Mouse (Mus musculus) liver, adult 2 months (tissue): ENCODE results near the gene Ctla2b. TPM values are rescaled to one million over a fixed set of nuclear protein-coding genes. Genes with fewer than 3 reads are reported as not detected.
"Not testable (repeated sequence)": the region's sequence is repeated elsewhere in the genome, so short reads cannot be mapped to it uniquely, and the experiment has no call there.

ENCODE experiments used
- DNase-seq: peaks from one replicate; pipeline ENCODE4 v3.0.0-alpha.2; 2011; ENCODE audit warnings: low read depth, low spot score; ENCODE audit errors: extremely low read depth
- H3K27ac ChIP-seq: fragments of 200-500 bp; replicated peaks from 2 replicates; pipeline ENCODE4 v1.5.1; 2012; ENCODE audit warnings: low read depth, mild to moderate bottlenecking, control low read depth, inconsistent platforms, low read length; ENCODE audit not compliant: insufficient read depth
- H3K27me3 ChIP-seq: fragments of 200-500 bp; 2 replicates; pipeline ENCODE4 v1.6.1; 2012; ENCODE audit warnings: mild to moderate bottlenecking, moderate library complexity, low read length, inconsistent platforms; ENCODE audit not compliant: control insufficient read depth, insufficient read depth
- H3K36me3 ChIP-seq: fragments of 200-500 bp; 2 replicates; pipeline ENCODE4 v1.6.1; 2012; ENCODE audit warnings: low read length, inconsistent platforms; ENCODE audit not compliant: control insufficient read depth, insufficient read depth
- H3K4me1 ChIP-seq: fragments of 200-500 bp; 2 replicates; pipeline ENCODE4 v1.6.1; 2011; ENCODE audit warnings: low read length; ENCODE audit not compliant: control insufficient read depth, insufficient read depth
- H3K4me3 ChIP-seq: fragments of 200-500 bp; 2 replicates; pipeline ENCODE4 v1.5.1; 2011; ENCODE audit warnings: low read depth, mild to moderate bottlenecking, control low read depth, low read length, moderate library complexity; ENCODE audit not compliant: insufficient read depth
- H3K79me2 ChIP-seq: fragments of 200-500 bp; 2 replicates; pipeline ENCODE4 v1.6.1; 2012; ENCODE audit warnings: inconsistent platforms, mild to moderate bottlenecking, low read length, moderate library complexity; ENCODE audit not compliant: control insufficient read depth, insufficient read depth
- H3K9ac ChIP-seq: fragments of 200-500 bp; 2 replicates; pipeline ENCODE4 v1.6.1; 2012; ENCODE audit warnings: low read depth, mild to moderate bottlenecking, control low read depth, inconsistent platforms, low read length
- CTCF ChIP-seq: fragments of 200-500 bp; IDR thresholded peaks from 2 replicates; pipeline ENCODE4 v1.5.1; 2011; ENCODE audit warnings: low read depth, low read length, control low read depth
- POLR2A ChIP-seq: fragments of 200-500 bp; IDR thresholded peaks from 2 replicates; pipeline ENCODE4 v1.6.1; 2011; ENCODE audit warnings: low read length, control low read depth; ENCODE audit not compliant: insufficient read depth; ENCODE audit errors: extremely low read depth
- WGBS: fragments of 180-500 bp; shearing (Covaris S2); methylation state at CpG from one replicate; pipeline ENCODE4 v1.1.7; 2018; 5-methylcytosine and 5-hydroxymethylcytosine counted together
- polyA plus RNA-seq: library from polyadenylated mRNA; depleted of rRNA; stranded (reverse); fragments of >200 nt; gene quantifications from 2 replicates; pipeline ENCODE4 v1.2.3, GENCODE M21; 2012; rRNA removed
- total RNA-seq: library from RNA; depleted of rRNA; stranded (reverse); fragments of >200 nt; gene quantifications from 2 replicates; pipeline ENCODE4 v1.2.3, GENCODE M21; 2014; rRNA removed

Ctla2b gene
- total RNA-seq (6.4 and 11.4 TPM in 2 replicates), polyA plus RNA-seq (0.72 and 2.2 TPM in 2 replicates)

DNA sequence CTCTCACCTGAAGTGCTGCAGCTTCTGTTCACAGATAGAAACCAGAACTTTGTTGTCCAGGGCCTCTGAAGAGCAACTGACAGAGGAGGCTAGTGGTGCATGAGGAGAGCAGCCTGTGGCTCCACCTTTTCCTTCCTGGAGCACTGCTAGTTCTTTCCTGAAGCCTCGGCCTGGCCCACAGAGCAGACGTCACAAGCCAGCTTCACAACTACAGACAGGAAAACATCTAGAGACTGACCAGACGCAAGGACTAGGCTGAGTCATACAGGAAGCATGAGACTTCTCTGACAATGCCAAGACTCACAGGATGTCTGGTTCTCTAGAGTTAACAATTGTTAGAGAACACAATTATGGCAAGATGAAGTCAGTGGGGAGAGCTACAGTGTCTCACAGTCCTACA, at the start of gene Ctla2b:
Ctla2b (minus strand) TSS at position 120 of the 400 bp plus-strand sequence.
- Histone ChIP-seq H3K36me3 (no peaks in the 10 kb centered on the region), H3K4me1 (no peaks in the 10 kb centered on the region), H3K79me2 (no peaks in the 10 kb centered on the region), H3K4me3 (peak within 1 kb of the TSS; percentile 45), H3K27ac (0 out of 2 replicates have a peak within 1 kb of the TSS, but pooled peaks have one; percentile 26), H3K27me3 (no peaks in the 10 kb centered on the region), H3K9ac (0 out of 2 replicates have a peak within 1 kb of the TSS, but pooled peaks have one; percentile 17)
- 45% methylated on average over 3 of the region's 3 CpGs for WGBS
- no peak for TF ChIP-seq POLR2A
- peak; percentile 59 for DNase-seq

DNA sequence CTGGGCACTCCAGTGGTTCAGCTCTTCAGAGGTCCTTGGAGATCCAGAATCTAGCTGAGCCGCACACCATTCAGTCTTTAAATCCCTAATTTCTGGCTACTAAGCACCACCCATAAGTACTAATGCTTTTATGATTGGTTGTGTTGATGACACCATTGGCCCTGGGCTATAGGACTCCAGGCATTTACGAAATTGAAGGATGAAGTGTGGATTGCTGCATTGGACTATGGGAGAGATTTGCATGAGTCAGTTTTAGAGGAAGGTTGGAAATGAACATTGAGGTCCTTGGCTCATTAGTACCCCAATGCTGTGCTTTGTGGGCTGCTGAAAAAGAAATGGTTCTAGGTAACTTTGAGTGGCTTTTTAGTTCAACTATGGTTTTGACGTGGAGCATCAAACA, 44.6 kb upstream of the Ctla2b start, which contains the start of gene Tpbpa:
Tpbpa (minus strand) TSS at position 101 of the 400 bp plus-strand sequence.
- H3K79me2 ChIP-seq, H3K27ac ChIP-seq, H3K9ac ChIP-seq, H3K4me3 ChIP-seq, DNase-seq, H3K4me1 ChIP-seq, H3K27me3 ChIP-seq, H3K36me3 ChIP-seq: not testable (repeated sequence)
- 72% methylated on average over 3 of the region's 3 CpGs for WGBS

DNA sequence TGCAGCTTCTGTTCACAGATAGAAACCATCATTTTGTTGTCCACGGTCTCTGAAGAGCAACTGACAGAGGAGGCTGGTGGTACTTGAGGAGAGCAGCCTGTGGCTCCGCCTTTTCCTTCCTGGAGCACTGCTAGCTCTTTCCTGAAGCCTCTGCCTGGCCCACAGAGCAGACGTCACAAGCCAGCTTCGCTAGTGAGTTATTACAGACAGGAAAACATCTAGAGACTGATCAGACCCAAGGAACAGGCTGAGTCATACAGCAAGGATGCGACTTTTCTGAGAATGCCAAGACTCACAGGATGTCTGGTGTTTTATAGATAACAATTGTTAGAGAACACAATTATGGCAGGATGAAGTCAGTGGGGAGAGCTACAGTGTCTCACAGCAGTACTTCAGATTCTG, 39.3 kb upstream of the Ctla2b start, which contains the start of the genes Gm49391 and Ctla2a:
Gm49391 (minus strand) TSS at position 72 of the 402 bp plus-strand sequence.
Ctla2a (minus strand) TSS at position 126 of the 402 bp plus-strand sequence.
- 42% methylated on average over 5 of the region's 5 CpGs for WGBS
- peak; percentile 26 for DNase-seq

DNA sequence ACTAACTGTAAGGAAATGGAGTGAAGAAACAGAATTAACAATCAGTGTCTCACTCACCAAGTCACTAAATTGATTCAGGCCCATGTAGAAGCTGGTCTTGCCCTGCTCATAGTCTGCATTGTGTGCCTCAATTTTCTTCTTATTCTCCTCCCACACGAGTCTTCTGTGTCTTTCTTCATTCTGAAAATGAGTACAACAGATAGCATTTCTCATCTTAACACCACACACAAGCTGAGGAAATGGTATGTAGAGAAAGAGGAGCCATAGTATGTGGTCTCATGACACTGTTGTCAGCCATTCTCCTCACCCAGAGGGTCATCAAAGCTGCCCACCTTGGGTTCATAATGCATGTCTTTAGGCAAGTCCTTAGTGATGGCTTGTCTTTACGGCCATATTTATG, 38.2 kb upstream of the Ctla2b start, which contains the start of gene Gm49393:
Gm49393 (minus strand) TSS at position 101 of the 400 bp plus-strand sequence.
- not testable (repeated sequence) for H3K27me3 ChIP-seq, H3K36me3 ChIP-seq, H3K27ac ChIP-seq, H3K79me2 ChIP-seq, H3K4me1 ChIP-seq, H3K9ac ChIP-seq, DNase-seq, H3K4me3 ChIP-seq
- 61% methylated on average over 2 of the region's 2 CpGs for WGBS

More for the DNA sequence above, 39.3 kb upstream of the Ctla2b start, which contains the start of the genes Gm49391 and Ctla2a:
- no peaks in the 10 kb centered on the region for H3K27me3 ChIP-seq
- H3K4me3 ChIP-seq: no peak within 1 kb of the TSS
- no peak within 1 kb of the TSS for H3K9ac ChIP-seq
- no peak within 1 kb of the TSS for H3K27ac ChIP-seq
- H3K36me3 ChIP-seq: no peaks in the 10 kb centered on the region
- peaks cover 2% of the 10 kb centered on the region; the same call in 1 of the 2 replicates for H3K4me1 ChIP-seq
- H3K79me2 ChIP-seq: no peaks in the 10 kb centered on the region
- TF ChIP-seq CTCF: no peak
- TF ChIP-seq POLR2A: no peak

DNA sequence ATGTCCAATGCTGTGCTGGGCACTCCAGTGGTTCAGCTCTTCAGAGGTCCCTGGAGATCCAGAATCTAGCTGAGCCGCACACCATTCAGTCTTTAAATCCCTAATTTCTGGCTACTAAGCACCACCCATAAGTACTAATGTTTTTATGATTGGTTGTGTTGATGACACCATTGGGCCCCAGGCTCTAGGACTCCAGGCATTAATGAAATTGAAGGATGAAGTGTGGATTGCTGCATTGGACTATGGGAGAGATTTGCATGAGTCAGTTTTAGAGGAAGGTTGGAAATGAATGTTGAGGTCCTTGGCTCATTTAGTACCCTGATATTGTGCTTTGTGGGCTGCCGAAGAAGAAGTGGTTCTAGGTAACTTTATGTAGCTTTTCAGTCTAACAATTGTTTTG, 7.5 kb upstream of the Ctla2b start, which contains the start of gene Tpbpb:
Tpbpb (minus strand) TSS at position 101 of the 400 bp plus-strand sequence.
- 76% methylated on average over 2 of the region's 2 CpGs for WGBS

DNA sequence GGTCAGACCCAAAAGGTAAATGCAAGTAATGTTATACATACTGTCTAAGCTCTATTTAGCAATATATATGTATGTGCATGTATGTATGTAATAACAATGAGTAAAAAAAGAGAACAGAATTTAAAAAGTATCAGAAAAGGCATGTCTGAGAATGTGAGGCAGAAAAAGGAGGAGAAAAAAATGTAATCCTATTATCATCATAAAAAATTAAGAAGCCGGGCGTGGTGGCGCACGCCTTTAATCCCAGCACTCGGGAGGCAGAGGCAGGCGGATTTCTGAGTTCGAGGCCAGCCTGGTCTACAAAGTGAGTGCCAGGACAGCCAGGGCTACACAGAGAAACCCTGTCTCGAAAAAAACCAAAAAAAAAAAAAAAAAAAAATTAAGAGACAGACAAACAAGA, 453 bp downstream of the Ctla2b start, which contains the start of gene Gm49392:
Gm49392 (minus strand) TSS at position 101 of the 400 bp plus-strand sequence.
- Histone ChIP-seq H3K4me3 (peak within 1 kb of the TSS; percentile 45), H3K27ac (0 out of 2 replicates have a peak within 1 kb of the TSS, but pooled peaks have one; percentile 26), H3K9ac (0 out of 2 replicates have a peak within 1 kb of the TSS, but pooled peaks have one; percentile 17)
- H3K4me1 ChIP-seq, H3K27me3 ChIP-seq, H3K36me3 ChIP-seq, H3K79me2 ChIP-seq, DNase-seq: not testable (repeated sequence)
- WGBS: 80% methylated on average over 8 of the region's 8 CpGs

More for the DNA sequence above, 7.5 kb upstream of the Ctla2b start, which contains the start of gene Tpbpb:
- not testable (repeated sequence) for DNase-seq, H3K9ac ChIP-seq, H3K4me1 ChIP-seq, H3K79me2 ChIP-seq, H3K4me3 ChIP-seq, H3K27ac ChIP-seq, H3K36me3 ChIP-seq, H3K27me3 ChIP-seq
